Mouse (Mus musculus) kidney, postnatal 14 days (tissue): ENCODE measurements around the gene Zic3.

ENCODE experiments used
- DNase-seq: peaks from one replicate; pipeline ENCODE4 v3.0.0; 2022; ENCODE audit warnings: mixed read lengths

Zic3 gene

DNA sequence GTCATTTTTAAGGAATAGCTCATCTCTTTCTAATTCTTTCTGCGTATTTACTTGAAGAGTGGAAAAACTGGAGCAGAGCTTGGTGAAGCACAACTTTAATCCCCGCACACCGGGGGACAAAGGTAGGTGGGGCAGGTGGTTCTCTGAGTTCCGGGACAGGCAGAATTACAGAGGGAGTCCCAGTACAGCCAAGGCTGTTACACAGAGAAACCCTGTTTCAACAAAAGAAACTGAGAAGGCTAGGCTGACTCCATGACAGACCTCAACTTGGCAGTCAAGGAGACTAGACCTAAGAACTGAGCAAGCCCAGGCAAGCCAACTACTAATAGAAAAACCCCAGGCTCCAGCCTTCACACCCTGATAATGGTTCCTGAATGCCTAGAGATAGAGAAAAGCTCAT, 20.0 kb downstream of the Zic3 start:
- no peak for DNase-seq
